Mouse (Mus musculus) kidney, postnatal 36 days (tissue): ENCODE results near the gene Stra6.

Source experiments
- DNase-seq, 2 experiments: peaks; one replicate each; pipeline ENCODE4 v3.0.0; 2021 to 2022; ENCODE audit warnings: mixed read lengths in 2 of 2

Stra6 gene

GRCm38 (mm10) chr9:58133893-58134884 is 70.6 kb downstream of the Stra6 start:
- no peak for DNase-seq

- DNase-seq = no peak
Measured at GRCm38 (mm10) chr9:58134906-58135305, 71.3 kb downstream of the Stra6 start.

- DNase-seq = no peak
Measured at GRCm38 (mm10) chr9:58135921-58136321, 72.3 kb downstream of the Stra6 start.

- peak; percentile 45 to 51 for DNase-seq
Measured at GRCm38 (mm10) chr9:58139947-58140346, 76.4 kb downstream of the Stra6 start.

- peak in 1 of 2 experiments; percentile 19 for DNase-seq
Measured at GRCm38 (mm10) chr9:58143419-58143818, 79.8 kb downstream of the Stra6 start.

GRCm38 (mm10) chr9:58144664-58145063 is 81.1 kb downstream of the Stra6 start:
- no peak for DNase-seq

GRCm38 (mm10) chr9:58145417-58145816 is 81.8 kb downstream of the Stra6 start:
- DNase-seq = no peak

GRCm38 (mm10) chr9:58148806-58149205 is 85.2 kb downstream of the Stra6 start:
- no peak for DNase-seq

GRCm38 (mm10) chr9:58150733-58151361 is 87.3 kb downstream of the Stra6 start:
- DNase-seq = peak in 1 of 2 experiments; percentile 61

- DNase-seq = no peak
Measured at GRCm38 (mm10) chr9:58153095-58153494, 89.5 kb downstream of the Stra6 start.

- peak; percentile 42 to 70 for DNase-seq
Measured at GRCm38 (mm10) chr9:58155366-58155765, 91.8 kb downstream of the Stra6 start.

GRCm38 (mm10) chr9:58156819-58157560 is 93.4 kb downstream of the Stra6 start:
- DNase-seq = no peak

GRCm38 (mm10) chr9:58157838-58158237 is 94.2 kb downstream of the Stra6 start:
- DNase-seq = no peak

- DNase-seq = peak; percentile 13 to 20
Measured at GRCm38 (mm10) chr9:58158541-58159311, 95.1 kb downstream of the Stra6 start.

GRCm38 (mm10) chr9:58159855-58160254 is 96.3 kb downstream of the Stra6 start:
- no peak for DNase-seq

- no peak for DNase-seq
Measured at GRCm38 (mm10) chr9:58160315-58160714, 96.7 kb downstream of the Stra6 start.

- no peak for DNase-seq
Measured at GRCm38 (mm10) chr9:58162173-58162572, 98.6 kb downstream of the Stra6 start.

- DNase-seq = no peak
Measured at GRCm38 (mm10) chr9:58163146-58163545, 99.6 kb downstream of the Stra6 start.

GRCm38 (mm10) chr9:58165779-58166178 is 102.2 kb downstream of the Stra6 start:
- DNase-seq = no peak

- DNase-seq = no peak
Measured at GRCm38 (mm10) chr9:58168880-58169279, 105.3 kb downstream of the Stra6 start.

- no peak for DNase-seq
Measured at GRCm38 (mm10) chr9:58169426-58169825, 105.8 kb downstream of the Stra6 start.

- no peak for DNase-seq
Measured at GRCm38 (mm10) chr9:58172863-58173262, 109.3 kb downstream of the Stra6 start.
